Mouse (Mus musculus): ENCODE results near the gene Mars2. TPM values are rescaled to one million over a fixed set of nuclear protein-coding genes. Genes with fewer than 3 reads are reported as not detected.

The Mars2 gene
- 2.4 and 2.8 TPM in 2 replicates for polyA plus RNA-seq (2014; fragmentation: Nextera tagmentation; extraction: Ambion mirVana)

DNA sequence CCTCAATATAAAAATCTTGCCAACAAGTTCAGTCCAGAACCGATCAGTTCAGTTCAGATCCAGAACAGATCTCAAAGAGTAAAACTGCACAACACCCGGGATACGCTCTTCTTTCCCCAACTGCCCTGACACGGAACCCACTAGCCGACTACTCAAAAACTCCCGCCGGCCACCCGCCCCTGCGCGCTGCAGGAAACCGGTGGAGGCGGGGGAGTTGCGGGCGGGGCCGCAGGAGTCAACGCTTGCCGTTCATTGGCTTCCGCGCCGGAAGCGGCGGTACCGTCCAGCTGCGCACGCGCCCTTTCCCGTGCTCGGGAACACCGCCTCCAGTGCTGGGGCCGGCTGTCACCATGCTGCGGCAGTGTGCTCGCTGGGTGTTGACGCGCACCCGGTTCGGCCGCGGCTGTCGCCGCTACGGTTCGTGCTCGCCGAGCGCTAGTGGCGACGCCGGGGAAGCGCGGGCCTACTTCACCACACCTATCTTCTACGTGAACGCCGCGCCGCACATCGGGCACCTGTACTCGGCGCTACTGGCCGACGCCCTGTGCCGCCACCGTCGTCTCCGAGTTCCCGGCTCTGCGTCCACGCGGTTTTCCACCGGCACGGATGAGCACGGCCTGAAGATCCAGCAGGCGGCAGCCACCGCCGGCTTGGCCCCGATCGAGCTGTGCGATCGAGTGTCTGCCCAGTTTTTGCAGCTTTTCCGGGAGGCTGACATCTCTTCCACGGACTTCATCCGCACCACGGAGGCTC, at the start of gene Mars2:
Gene Mars2 (plus strand): TSS at position 288 of the 753 bp plus-strand sequence.
- WGBS: under 1% methylated on average over 82 of the region's 82 CpGs
- H3K9me3 ChIP-seq (ENCODE audit: control insufficient read depth, low read length): no peaks in the 10 kb centered on the region
- H3K36me3 ChIP-seq (ENCODE audit: control insufficient read depth, insufficient read depth, low read length): no peaks in the 10 kb centered on the region
- peak within 1 kb of the TSS; percentile 74 for H3K9ac ChIP-seq (ENCODE audit: low read length)
- H3K27me3 ChIP-seq (ENCODE audit: control insufficient read depth, insufficient read depth, low read length): no peaks in the 10 kb centered on the region
- H3K4me3 ChIP-seq (ENCODE audit: low read depth, low read length): peak within 1 kb of the TSS; percentile 84
- no peak within 1 kb of the TSS for H3K27ac ChIP-seq (replicated peaks; ENCODE audit: low read depth, low read length)
- DNase-seq (ENCODE audit: low spot score): peak; percentile 96
- peaks cover 12% of the 10 kb centered on the region for H3K4me1 ChIP-seq (ENCODE audit: control insufficient read depth, insufficient read depth, low read length)
- peak; percentile 94 for ATAC-seq (ENCODE audit: insufficient number of reproducible peaks, low FRiP score, low TSS enrichment, low read depth)
- H3K4me2 ChIP-seq (ENCODE audit: low read depth, severe bottlenecking): peak within 1 kb of the TSS; percentile 79

DNA sequence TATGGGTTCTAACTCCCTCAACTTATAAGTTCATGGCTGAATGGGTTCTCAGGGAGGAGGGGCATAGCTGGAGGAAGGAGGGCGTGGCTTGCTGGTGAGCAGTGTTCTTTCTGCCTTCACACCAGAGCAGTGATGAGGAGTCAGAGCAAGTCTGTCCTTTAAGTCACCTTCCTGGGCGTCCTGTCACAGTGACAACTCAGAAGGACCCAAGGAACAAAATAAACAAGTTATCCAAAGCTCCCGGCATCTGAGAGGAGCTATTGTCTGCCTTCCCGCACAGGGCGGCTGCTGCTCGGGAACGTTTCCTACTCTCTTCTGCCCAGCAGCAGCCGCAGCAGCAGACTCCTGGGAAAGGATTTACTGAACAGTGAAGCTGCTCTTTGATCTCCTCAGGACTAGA, 45.0 kb upstream of the Mars2 start:
- Histone ChIP-seq H3K4me3 (ENCODE audit: low read depth, low read length) (no peak overlapping the region), H3K4me2 (ENCODE audit: low read depth, severe bottlenecking) (peak overlapping the region; percentile 5; the same call in 1 of the 2 replicates), H3K4me1 (ENCODE audit: control insufficient read depth, insufficient read depth, low read length) (peaks cover 15% of the 10 kb centered on the region; the same call in 1 of the 2 replicates), H3K27me3 (ENCODE audit: control insufficient read depth, insufficient read depth, low read length) (no peaks in the 10 kb centered on the region), H3K36me3 (ENCODE audit: control insufficient read depth, insufficient read depth, low read length) (peaks cover 6% of the 10 kb centered on the region; the same call in 1 of the 2 replicates), H3K27ac (replicated peaks; ENCODE audit: low read depth, low read length) (no peak overlapping the region), H3K9ac (ENCODE audit: low read length) (no peak overlapping the region), H3K9me3 (ENCODE audit: control insufficient read depth, low read length) (no peaks in the 10 kb centered on the region)
- 35% methylated on average over 8 of the region's 8 CpGs for WGBS
- DNase-seq (ENCODE audit: low spot score) (peak; percentile 43), ATAC-seq (ENCODE audit: insufficient number of reproducible peaks, low FRiP score, low TSS enrichment, low read depth) (no peak)

DNA sequence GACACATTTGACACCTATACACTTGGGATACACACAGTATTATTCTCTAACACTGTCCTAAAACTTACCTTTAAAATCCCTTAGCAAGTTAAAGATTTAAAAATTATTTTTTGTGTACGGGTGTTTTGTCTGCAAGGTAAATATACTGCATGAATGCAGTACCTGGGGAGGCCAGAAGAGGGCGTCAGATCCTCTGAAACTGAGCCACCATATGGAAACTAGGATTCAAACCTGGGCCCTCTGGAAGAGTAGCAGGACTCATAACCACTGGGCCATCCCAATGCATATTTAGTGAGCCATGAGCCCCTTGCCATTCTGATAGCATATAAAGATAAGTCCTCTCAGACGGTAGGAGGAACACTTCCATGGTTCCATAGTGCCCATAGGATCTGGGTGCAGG, 44.2 kb upstream of the Mars2 start:
- Histone ChIP-seq H3K9me3 (ENCODE audit: control insufficient read depth, low read length) (no peaks in the 10 kb centered on the region), H3K9ac (ENCODE audit: low read length) (no peak overlapping the region), H3K27me3 (ENCODE audit: control insufficient read depth, insufficient read depth, low read length) (no peaks in the 10 kb centered on the region), H3K27ac (replicated peaks; ENCODE audit: low read depth, low read length) (peak overlapping the region; percentile 53; the same call in 1 of the 2 replicates), H3K4me3 (ENCODE audit: low read depth, low read length) (no peak overlapping the region), H3K4me1 (ENCODE audit: control insufficient read depth, insufficient read depth, low read length) (peaks cover 15% of the 10 kb centered on the region; the same call in 1 of the 2 replicates), H3K4me2 (ENCODE audit: low read depth, severe bottlenecking) (no peak overlapping the region), H3K36me3 (ENCODE audit: control insufficient read depth, insufficient read depth, low read length) (peaks cover 6% of the 10 kb centered on the region; the same call in 1 of the 2 replicates)
- ATAC-seq (ENCODE audit: insufficient number of reproducible peaks, low FRiP score, low TSS enrichment, low read depth) (peak; percentile 15; the same call in 1 of the 2 replicates), DNase-seq (ENCODE audit: low spot score) (peak; percentile 68)
- 53% methylated on average over 3 of the region's 3 CpGs for WGBS

DNA sequence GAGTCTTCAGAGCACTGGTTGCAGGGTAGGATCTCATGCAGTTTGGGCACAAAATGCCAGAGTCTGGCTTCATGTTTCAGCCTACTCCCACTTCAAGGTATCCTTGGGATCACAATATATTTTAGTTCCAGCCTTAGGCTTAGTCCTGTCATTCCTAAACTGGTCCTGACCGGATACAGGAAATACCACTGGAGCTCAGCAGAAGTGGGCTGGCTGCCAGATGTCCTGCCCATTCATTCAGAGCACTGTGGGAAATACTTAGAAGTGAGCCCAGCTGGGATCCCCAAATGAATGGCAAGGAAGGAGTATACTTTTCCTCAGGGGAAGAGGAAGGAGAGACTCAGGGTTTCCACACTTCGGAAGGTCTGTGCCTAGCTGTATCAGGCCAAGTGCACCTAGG, 43.7 kb upstream of the Mars2 start:
- Histone ChIP-seq H3K4me3 (ENCODE audit: low read depth, low read length) (no peak overlapping the region), H3K9me3 (ENCODE audit: control insufficient read depth, low read length) (no peaks in the 10 kb centered on the region), H3K4me1 (ENCODE audit: control insufficient read depth, insufficient read depth, low read length) (peaks cover 15% of the 10 kb centered on the region; the same call in 1 of the 2 replicates), H3K4me2 (ENCODE audit: low read depth, severe bottlenecking) (no peak overlapping the region), H3K36me3 (ENCODE audit: control insufficient read depth, insufficient read depth, low read length) (peaks cover 6% of the 10 kb centered on the region; the same call in 1 of the 2 replicates), H3K9ac (ENCODE audit: low read length) (no peak overlapping the region), H3K27me3 (ENCODE audit: control insufficient read depth, insufficient read depth, low read length) (no peaks in the 10 kb centered on the region), H3K27ac (replicated peaks; ENCODE audit: low read depth, low read length) (peak overlapping the region; percentile 53; the same call in 1 of the 2 replicates)
- DNase-seq (ENCODE audit: low spot score): peak; percentile 76
- ATAC-seq (ENCODE audit: insufficient number of reproducible peaks, low FRiP score, low TSS enrichment, low read depth): peak; percentile 84
- WGBS: 21% methylated on average over 2 of the region's 2 CpGs

DNA sequence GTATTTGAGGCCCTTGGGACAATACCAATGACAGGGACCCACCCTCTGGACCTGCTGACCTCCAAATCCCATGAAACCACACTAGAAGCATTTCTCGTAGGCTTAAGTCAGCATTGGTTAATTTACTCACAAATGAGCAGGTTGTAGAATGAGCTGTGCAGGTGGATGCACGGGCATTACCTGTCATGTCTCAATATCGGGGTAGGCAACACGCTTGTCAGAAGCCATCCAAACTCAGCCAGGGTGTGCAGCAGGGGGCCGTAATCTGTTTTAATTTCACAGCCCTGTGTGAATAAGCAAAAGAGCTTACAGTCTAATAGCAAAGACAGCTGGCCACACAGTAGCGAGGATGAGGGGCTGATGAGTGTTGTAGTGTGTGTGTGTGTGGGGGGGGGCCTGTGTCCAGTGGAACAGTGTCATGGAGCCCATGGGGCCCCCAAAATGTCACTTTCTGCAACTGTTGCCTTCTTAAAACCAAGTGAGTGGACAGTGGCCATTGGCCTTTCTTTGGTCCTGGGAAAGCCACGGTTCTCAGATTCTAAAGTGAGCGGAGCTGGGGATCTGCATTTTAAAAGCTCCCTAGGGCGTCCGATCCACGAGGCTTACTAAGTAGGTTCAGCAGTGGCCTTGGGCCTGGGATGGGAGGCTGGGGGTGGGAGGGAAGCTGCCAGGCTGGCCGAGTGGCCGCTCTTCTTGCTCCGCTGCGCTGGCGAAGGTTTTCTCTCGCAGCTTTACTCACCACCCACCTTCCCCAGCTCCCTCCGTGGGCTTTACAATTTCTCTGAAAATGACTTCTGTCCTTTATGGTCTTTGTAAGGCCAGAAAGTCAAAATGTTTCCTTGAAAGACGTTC, 42.7 kb upstream of the Mars2 start:
- Histone ChIP-seq H3K4me1 (ENCODE audit: control insufficient read depth, insufficient read depth, low read length) (peaks cover 15% of the 10 kb centered on the region; the same call in 1 of the 2 replicates), H3K9me3 (ENCODE audit: control insufficient read depth, low read length) (no peaks in the 10 kb centered on the region), H3K27me3 (ENCODE audit: control insufficient read depth, insufficient read depth, low read length) (no peaks in the 10 kb centered on the region), H3K9ac (ENCODE audit: low read length) (no peak overlapping the region), H3K27ac (replicated peaks; ENCODE audit: low read depth, low read length) (peak overlapping the region; percentile 21; the same call in 1 of the 2 replicates), H3K36me3 (ENCODE audit: control insufficient read depth, insufficient read depth, low read length) (peaks cover 6% of the 10 kb centered on the region; the same call in 1 of the 2 replicates), H3K4me3 (ENCODE audit: low read depth, low read length) (no peak overlapping the region), H3K4me2 (ENCODE audit: low read depth, severe bottlenecking) (no peak overlapping the region)
- WGBS: 50% methylated on average over 19 of the region's 19 CpGs
- DNase-seq (ENCODE audit: low spot score): no peak
- ATAC-seq (ENCODE audit: insufficient number of reproducible peaks, low FRiP score, low TSS enrichment, low read depth): no peak

DNA sequence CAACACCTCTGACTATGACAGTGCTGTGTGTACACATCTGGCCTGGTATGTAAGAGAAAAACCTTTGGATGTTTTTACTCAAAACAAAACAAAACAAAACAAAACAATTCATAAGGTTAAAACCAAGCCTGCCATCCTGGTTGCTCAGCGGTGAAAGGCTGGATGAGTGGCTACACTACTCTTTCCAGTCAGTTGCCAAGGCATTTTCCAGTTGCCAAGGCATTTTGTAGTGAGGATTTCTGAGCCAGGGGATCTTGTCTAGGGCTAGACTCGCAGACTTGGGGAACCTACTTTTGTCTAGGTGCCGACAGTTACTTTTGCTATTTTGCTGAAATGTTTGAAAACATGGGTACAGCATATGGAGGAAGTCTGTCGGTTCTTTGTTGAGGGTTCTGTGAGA, 42.0 kb upstream of the Mars2 start:
- Histone ChIP-seq H3K27me3 (ENCODE audit: control insufficient read depth, insufficient read depth, low read length) (no peaks in the 10 kb centered on the region), H3K27ac (replicated peaks; ENCODE audit: low read depth, low read length) (peak overlapping the region; percentile 6; the same call in 1 of the 2 replicates), H3K4me3 (ENCODE audit: low read depth, low read length) (no peak overlapping the region), H3K9ac (ENCODE audit: low read length) (no peak overlapping the region), H3K4me1 (ENCODE audit: control insufficient read depth, insufficient read depth, low read length) (peaks cover 15% of the 10 kb centered on the region; the same call in 1 of the 2 replicates), H3K9me3 (ENCODE audit: control insufficient read depth, low read length) (no peaks in the 10 kb centered on the region), H3K4me2 (ENCODE audit: low read depth, severe bottlenecking) (no peak overlapping the region), H3K36me3 (ENCODE audit: control insufficient read depth, insufficient read depth, low read length) (peaks cover 6% of the 10 kb centered on the region; the same call in 1 of the 2 replicates)
- 75% methylated on average over 4 of the region's 4 CpGs for WGBS
- ATAC-seq (ENCODE audit: insufficient number of reproducible peaks, low FRiP score, low TSS enrichment, low read depth) (no peak), DNase-seq (ENCODE audit: low spot score) (no peak)

DNA sequence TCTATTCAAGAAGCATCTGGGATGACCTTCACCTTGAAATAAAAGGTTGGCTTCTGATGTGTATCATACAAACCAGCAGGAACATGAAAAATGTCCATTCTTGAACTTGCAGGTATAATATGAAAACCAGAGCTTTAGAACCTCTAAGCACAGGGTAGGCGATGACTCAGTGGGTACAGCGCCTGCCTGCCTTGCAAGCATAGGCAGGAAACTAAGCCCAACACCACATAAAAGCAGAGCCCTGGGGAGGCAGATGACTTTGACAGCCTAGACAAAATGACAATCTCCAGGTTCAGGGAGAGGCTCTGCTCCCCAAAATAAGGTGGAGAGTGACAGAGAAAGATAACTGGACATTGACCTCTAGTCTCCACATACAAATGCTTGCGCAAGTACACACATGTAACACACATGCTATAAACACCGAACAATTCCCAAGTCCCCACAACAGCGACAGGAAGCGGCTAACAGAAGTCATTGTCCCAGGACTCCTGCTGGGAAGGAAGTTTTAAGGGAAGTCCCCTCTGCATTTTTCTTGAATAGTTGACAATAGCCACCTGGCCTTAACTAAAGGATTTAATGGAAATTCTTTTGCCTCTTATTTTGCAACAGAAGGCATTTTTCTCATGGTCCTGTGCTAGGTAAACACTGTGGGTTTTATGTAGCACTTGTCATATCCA, 40.5 kb upstream of the Mars2 start:
- Histone ChIP-seq H3K36me3 (ENCODE audit: control insufficient read depth, insufficient read depth, low read length) (peaks cover 2% of the 10 kb centered on the region; the same call in 1 of the 2 replicates), H3K4me3 (ENCODE audit: low read depth, low read length) (no peak overlapping the region), H3K27ac (replicated peaks; ENCODE audit: low read depth, low read length) (no peak overlapping the region), H3K4me1 (ENCODE audit: control insufficient read depth, insufficient read depth, low read length) (peaks cover 15% of the 10 kb centered on the region; the same call in 1 of the 2 replicates), H3K27me3 (ENCODE audit: control insufficient read depth, insufficient read depth, low read length) (no peaks in the 10 kb centered on the region), H3K9me3 (ENCODE audit: control insufficient read depth, low read length) (no peaks in the 10 kb centered on the region), H3K4me2 (ENCODE audit: low read depth, severe bottlenecking) (no peak overlapping the region), H3K9ac (ENCODE audit: low read length) (no peak overlapping the region)
- 50% methylated on average over 6 of the region's 6 CpGs for WGBS
- ATAC-seq (ENCODE audit: insufficient number of reproducible peaks, low FRiP score, low TSS enrichment, low read depth) (no peak), DNase-seq (ENCODE audit: low spot score) (no peak)
